Mouse (Mus musculus): ENCODE data around the gene Tnfaip8l3.
A peak's percentile ranks its signal among the peaks of the same experiment; 100 is the strongest.

Gene Tnfaip8l3

GRCm38 (mm10) chr9:53986972-53987371 is 81.2 kb downstream of the Tnfaip8l3 start:
- no peak for DNase-seq

- DNase-seq = peak; percentile 81
These were observed 83.3 kb downstream of the Tnfaip8l3 start for GRCm38 (mm10) chr9:53984868-53985267.

GRCm38 (mm10) chr9:53975122-53975518 is 93.1 kb downstream of the Tnfaip8l3 start, which contains the start of gene Elmod1:
TSS of gene Elmod1 (minus strand) at chr9:53975301.
- peak; percentile 75 for DNase-seq

GRCm38 (mm10) chr9:53974328-53975121 is 93.7 kb downstream of the Tnfaip8l3 start:
- DNase-seq = peak; percentile 43

- peak; percentile 41 for DNase-seq
These were observed 94.3 kb downstream of the Tnfaip8l3 start for GRCm38 (mm10) chr9:53973929-53974327.
